Mouse (Mus musculus): Measurements from ENCODE around the gene G2e3. TPM values are rescaled to one million over a fixed set of nuclear protein-coding genes. Genes with fewer than 3 reads are reported as not detected.

G2e3 gene
- polyA plus RNA-seq (2016; fragmentation: Nextera tagmentation; extraction: Ambion mirVana): 53.7 and 59.4 TPM in 2 replicates

DNA sequence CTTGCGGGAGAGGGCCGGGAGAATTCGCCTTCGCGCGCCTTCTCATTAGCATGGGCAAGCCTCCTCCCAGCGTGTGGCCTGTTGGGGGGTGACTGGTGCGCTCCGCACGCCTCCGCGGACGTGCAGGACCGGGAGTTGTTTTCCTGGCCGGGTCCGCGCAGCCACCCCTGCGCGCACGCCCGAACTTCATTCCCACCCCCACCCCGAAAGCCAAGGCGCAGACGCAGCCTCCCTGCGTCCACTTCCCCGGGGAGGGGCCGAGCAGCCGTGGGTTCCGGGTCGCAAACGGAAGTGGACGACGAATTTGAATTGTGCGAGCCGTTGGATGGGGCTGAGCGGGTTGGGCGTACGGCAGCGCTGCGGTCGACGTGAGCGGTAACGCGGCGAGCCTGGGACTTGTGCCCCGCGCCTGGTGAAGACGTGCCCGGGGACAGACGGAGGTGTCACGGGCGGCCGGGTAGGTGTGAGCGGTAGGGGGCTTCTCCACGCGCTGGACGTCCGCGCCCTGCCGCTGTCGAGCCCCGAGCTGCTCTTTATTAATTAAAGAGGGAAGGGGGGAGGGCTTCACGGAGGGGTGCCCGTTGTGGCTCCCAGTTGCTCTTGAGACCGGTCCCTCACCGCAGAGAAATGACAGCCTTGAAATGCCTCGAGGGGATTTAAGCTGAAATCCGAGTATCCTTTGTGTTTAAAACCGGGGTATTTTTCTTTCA lies at the start of gene G2e3:
Gene G2e3, plus strand, starts transcription at position 74 of the 710 bp plus-strand sequence.
- H3K4me2 ChIP-seq: peak within 1 kb of the TSS; percentile 61
- peak within 1 kb of the TSS; percentile 99 for H3K27ac ChIP-seq
- peaks cover 13% of the 10 kb centered on the region for H3K36me3 ChIP-seq (replicated peaks)
- peak; percentile 94 for ATAC-seq (ENCODE audit: low FRiP score)
- WGBS: under 1% methylated on average over 70 of the region's 70 CpGs
- peaks cover 21% of the 10 kb centered on the region for H3K4me1 ChIP-seq
- H3K9me3 ChIP-seq: no peaks in the 10 kb centered on the region
- H3K9ac ChIP-seq: peak within 1 kb of the TSS; percentile 82
- no peaks in the 10 kb centered on the region for H3K27me3 ChIP-seq
- H3K4me3 ChIP-seq (replicated peaks): peak within 1 kb of the TSS; percentile 78

DNA sequence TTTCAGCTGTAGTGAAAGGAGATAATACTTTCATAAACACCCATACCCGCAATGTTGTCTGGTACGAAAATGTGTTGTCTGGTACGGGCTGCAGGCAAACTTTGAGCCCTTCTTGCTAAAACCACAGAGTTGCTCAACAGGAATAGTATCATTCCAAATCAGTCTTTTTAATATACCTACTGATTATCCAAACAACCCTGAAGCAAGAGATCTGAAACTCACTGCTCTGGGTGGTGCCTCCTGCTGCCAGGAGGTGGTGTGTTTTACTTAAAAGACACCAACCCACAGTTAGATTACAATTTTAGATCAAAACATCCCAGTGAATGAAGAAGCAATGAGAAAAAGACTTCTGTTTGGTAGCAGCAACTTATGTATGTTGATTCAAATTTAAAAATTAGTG lies 24.3 kb upstream of the G2e3 start:
- 87% methylated on average over 3 of the region's 3 CpGs for WGBS
- ATAC-seq (ENCODE audit: low FRiP score): no peak
- no peak overlapping the region for H3K27ac ChIP-seq
- H3K27me3 ChIP-seq: no peaks in the 10 kb centered on the region
- H3K36me3 ChIP-seq (replicated peaks): no peaks in the 10 kb centered on the region
- no peaks in the 10 kb centered on the region for H3K9me3 ChIP-seq
- H3K9ac ChIP-seq: no peak overlapping the region
- H3K4me1 ChIP-seq: no peaks in the 10 kb centered on the region
- no peak overlapping the region for H3K4me3 ChIP-seq (replicated peaks)
- H3K4me2 ChIP-seq: no peak overlapping the region

DNA sequence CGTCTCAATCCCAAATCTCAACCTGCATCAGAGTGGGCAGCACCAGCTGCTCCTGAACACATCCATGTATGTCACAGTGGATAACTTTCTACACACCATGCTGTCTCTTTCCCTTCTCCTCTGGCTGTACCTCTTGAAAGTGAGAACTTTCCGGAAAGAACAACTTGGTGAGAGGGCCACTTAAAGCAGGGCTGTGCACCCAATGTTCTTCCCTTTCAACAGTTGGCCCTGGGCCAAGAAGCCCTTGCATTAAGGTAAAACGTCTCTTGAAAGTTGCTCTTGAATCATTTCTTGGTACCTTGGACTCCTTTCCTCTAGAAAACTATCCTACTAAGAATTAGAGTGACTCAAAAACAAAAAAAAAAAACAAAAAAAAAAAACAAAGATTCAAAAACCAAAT lies 21.0 kb upstream of the G2e3 start:
- 93% methylated on average over 3 of the region's 3 CpGs for WGBS
- Histone ChIP-seq H3K36me3 (replicated peaks) (no peaks in the 10 kb centered on the region), H3K4me3 (replicated peaks) (no peak overlapping the region), H3K27ac (no peak overlapping the region), H3K4me2 (no peak overlapping the region), H3K27me3 (no peaks in the 10 kb centered on the region), H3K9me3 (no peaks in the 10 kb centered on the region), H3K9ac (no peak overlapping the region), H3K4me1 (no peaks in the 10 kb centered on the region)
- ATAC-seq (ENCODE audit: low FRiP score): no peak

DNA sequence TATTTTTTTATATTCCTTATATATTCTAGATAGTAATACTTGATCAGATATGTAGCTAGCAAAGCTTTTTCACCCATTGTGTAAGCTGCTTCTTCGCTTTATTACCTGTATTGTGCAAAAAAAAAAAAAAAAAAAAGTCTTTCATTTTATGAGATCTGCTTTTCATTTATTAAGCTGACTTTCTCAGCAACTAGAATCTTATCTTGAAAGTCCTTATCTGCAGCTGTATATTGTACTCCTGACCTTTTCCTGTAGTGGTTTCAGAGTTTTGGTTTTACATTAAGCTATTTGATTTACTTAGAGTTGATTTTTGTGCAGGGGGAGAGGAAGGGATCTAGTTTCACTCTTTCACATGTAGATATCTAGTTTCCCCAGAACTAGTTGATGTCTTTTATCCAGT lies 10.8 kb upstream of the G2e3 start:
- Histone ChIP-seq H3K4me3 (replicated peaks) (no peak overlapping the region), H3K9ac (no peak overlapping the region), H3K4me1 (no peaks in the 10 kb centered on the region), H3K27me3 (no peaks in the 10 kb centered on the region), H3K36me3 (replicated peaks) (no peaks in the 10 kb centered on the region), H3K9me3 (no peaks in the 10 kb centered on the region), H3K4me2 (no peak overlapping the region), H3K27ac (no peak overlapping the region)
- no peak for ATAC-seq (ENCODE audit: low FRiP score)
- WGBS: 86% methylated on average over 1 of the region's 1 CpGs

DNA sequence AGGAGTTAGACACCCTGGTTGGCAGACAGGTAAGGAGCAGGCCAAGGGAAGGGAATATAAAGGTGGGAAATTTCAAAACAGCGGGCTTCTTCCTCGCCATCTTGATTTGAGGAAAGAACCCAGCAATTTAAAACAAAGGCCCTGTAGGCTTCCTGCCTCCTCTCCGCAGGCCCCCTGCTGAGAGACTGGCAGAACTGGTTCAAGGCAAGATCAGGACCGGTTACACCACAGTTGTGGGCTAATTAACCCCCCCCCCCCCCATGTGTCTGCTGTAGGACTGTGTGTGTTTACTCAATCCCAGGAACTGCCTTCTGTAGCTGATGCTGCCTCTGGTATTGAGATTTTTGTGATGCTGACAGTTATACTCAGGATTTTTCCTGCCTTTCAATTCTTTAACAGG lies 1.7 kb upstream of the G2e3 start:
- ATAC-seq (ENCODE audit: low FRiP score): no peak
- H3K36me3 ChIP-seq (replicated peaks): no peaks in the 10 kb centered on the region
- H3K4me1 ChIP-seq: peaks cover 21% of the 10 kb centered on the region
- no peaks in the 10 kb centered on the region for H3K27me3 ChIP-seq
- no peaks in the 10 kb centered on the region for H3K9me3 ChIP-seq
- no peak overlapping the region for H3K27ac ChIP-seq
- WGBS: 30% methylated on average over 4 of the region's 4 CpGs
- no peak overlapping the region for H3K9ac ChIP-seq
- H3K4me3 ChIP-seq (replicated peaks): no peak overlapping the region
- no peak overlapping the region for H3K4me2 ChIP-seq

DNA sequence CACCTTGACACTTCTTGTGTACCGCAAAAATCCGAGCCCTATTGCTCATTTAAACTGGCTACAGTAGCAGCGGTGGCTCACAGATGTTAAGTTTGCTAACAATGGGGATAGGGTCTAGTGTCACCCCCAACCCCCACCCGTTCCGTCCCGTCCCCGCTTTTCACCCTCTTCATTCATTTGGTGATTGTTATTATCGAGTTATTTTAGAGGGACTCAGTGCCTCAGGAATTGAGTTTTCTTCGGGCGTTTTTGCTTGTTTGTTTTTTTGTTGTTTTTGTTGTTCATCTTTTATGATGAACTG lies 787 bp downstream of the G2e3 start:
- peak overlapping the region; percentile 61 for H3K4me2 ChIP-seq
- H3K4me1 ChIP-seq: peaks cover 21% of the 10 kb centered on the region
- H3K9ac ChIP-seq: peak overlapping the region; percentile 82
- no peaks in the 10 kb centered on the region for H3K9me3 ChIP-seq
- peak overlapping the region; percentile 99 for H3K27ac ChIP-seq
- peak; percentile 42 for ATAC-seq (ENCODE audit: low FRiP score)
- H3K36me3 ChIP-seq (replicated peaks): peaks cover 18% of the 10 kb centered on the region
- no peaks in the 10 kb centered on the region for H3K27me3 ChIP-seq
- H3K4me3 ChIP-seq (replicated peaks): peak overlapping the region; percentile 78
- WGBS: under 1% methylated on average over 10 of the region's 10 CpGs

DNA sequence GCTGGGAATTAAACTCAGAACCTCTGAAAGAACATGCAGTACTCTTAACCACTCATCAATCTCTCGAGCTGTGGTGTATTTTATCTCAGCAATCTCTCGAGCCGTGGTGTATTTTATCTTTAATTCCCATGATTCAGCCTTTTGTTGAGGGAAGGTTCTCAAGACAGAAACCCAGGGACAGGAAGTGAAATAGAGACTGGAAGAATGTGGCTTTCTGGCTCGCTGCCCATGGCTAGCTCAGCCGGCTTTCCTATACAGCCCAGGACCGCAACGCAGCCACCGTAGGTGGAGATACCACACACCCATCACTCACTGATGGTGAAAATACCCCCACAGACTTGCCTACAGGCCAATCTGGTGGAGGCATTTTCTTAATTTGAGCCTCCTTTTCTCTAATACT lies 7.4 kb downstream of the G2e3 start:
- H3K27me3 ChIP-seq: no peaks in the 10 kb centered on the region
- H3K9me3 ChIP-seq: no peaks in the 10 kb centered on the region
- H3K4me3 ChIP-seq (replicated peaks): no peak overlapping the region
- H3K4me1 ChIP-seq: peaks cover 8% of the 10 kb centered on the region
- H3K9ac ChIP-seq: no peak overlapping the region
- H3K4me2 ChIP-seq: no peak overlapping the region
- WGBS: 90% methylated on average over 8 of the region's 8 CpGs
- H3K36me3 ChIP-seq (replicated peaks): peaks cover 73% of the 10 kb centered on the region
- no peak for ATAC-seq (ENCODE audit: low FRiP score)
- H3K27ac ChIP-seq: no peak overlapping the region

DNA sequence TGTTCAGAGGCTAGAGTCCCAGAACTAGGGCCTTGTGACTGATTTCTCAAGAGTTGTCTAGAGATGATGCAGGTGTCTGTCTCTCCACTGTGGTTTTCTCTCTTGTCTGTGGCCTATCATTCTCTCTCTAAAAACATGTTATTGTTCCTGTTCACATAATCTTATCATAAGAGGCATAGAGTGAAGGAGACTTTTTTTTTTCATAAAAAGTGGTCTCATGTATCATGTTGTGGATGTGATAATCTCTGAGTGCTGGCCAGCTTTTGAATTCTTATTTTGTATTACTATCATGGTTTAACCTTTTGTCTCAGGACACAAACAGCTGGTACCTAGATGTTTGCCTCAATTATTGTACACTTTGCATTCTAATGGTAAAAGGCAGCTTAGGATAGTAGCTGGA lies 13.4 kb downstream of the G2e3 start:
- Histone ChIP-seq H3K4me1 (no peaks in the 10 kb centered on the region), H3K27ac (no peak overlapping the region), H3K36me3 (replicated peaks) (peaks cover 77% of the 10 kb centered on the region), H3K27me3 (no peaks in the 10 kb centered on the region), H3K4me2 (no peak overlapping the region), H3K9me3 (no peaks in the 10 kb centered on the region), H3K4me3 (replicated peaks) (no peak overlapping the region), H3K9ac (no peak overlapping the region)
- no peak for ATAC-seq (ENCODE audit: low FRiP score)

DNA sequence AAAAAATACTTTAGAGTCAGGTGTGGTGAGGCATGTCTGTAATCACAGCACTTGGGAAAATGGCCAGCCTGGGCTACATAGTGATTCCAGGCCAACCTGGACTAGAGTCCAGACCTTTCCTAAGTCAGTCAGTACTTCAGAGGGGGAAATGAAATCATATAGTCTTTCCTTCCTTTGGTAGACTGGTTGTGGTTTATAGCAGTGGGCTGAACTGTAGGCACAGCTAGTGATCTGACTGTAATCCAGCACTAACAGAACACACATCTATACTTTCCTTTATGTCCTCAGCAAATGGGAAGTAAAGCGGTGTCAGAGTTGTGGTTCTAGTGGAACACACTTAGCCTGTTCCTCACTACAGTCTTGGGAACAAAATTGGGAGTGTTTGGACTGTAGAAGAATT lies 15.0 kb downstream of the G2e3 start:
- WGBS: 96% methylated on average over 1 of the region's 1 CpGs
- Histone ChIP-seq H3K36me3 (replicated peaks) (peaks cover 77% of the 10 kb centered on the region), H3K9ac (no peak overlapping the region), H3K27ac (no peak overlapping the region), H3K27me3 (no peaks in the 10 kb centered on the region), H3K4me1 (no peaks in the 10 kb centered on the region), H3K4me3 (replicated peaks) (no peak overlapping the region), H3K4me2 (no peak overlapping the region), H3K9me3 (no peaks in the 10 kb centered on the region)
- ATAC-seq (ENCODE audit: low FRiP score): no peak

DNA sequence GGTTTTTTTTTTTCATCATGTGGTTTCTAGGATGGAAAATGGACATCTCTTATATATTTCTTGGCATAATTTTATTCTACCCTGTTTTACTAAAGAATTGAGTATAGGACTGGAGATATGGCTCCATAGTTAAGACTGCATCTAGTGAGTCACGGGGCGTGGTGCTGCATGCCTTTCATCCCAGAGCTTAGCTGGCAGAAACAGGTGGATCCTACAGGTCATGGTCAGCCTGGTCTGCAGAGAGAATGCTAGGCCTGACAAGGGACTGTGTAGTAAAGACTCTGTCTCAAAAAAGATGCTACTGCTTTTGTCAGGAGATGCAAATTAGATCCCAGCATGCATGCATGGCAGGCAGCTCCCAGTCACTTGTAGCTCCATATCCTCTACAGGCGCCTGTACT lies 20.6 kb downstream of the G2e3 start:
- Histone ChIP-seq H3K9ac (no peak overlapping the region), H3K27me3 (no peaks in the 10 kb centered on the region), H3K36me3 (replicated peaks) (peaks cover 61% of the 10 kb centered on the region), H3K27ac (no peak overlapping the region), H3K4me1 (no peaks in the 10 kb centered on the region), H3K4me2 (no peak overlapping the region), H3K4me3 (replicated peaks) (no peak overlapping the region), H3K9me3 (no peaks in the 10 kb centered on the region)
- 96% methylated on average over 3 of the region's 3 CpGs for WGBS
- ATAC-seq (ENCODE audit: low FRiP score): no peak

DNA sequence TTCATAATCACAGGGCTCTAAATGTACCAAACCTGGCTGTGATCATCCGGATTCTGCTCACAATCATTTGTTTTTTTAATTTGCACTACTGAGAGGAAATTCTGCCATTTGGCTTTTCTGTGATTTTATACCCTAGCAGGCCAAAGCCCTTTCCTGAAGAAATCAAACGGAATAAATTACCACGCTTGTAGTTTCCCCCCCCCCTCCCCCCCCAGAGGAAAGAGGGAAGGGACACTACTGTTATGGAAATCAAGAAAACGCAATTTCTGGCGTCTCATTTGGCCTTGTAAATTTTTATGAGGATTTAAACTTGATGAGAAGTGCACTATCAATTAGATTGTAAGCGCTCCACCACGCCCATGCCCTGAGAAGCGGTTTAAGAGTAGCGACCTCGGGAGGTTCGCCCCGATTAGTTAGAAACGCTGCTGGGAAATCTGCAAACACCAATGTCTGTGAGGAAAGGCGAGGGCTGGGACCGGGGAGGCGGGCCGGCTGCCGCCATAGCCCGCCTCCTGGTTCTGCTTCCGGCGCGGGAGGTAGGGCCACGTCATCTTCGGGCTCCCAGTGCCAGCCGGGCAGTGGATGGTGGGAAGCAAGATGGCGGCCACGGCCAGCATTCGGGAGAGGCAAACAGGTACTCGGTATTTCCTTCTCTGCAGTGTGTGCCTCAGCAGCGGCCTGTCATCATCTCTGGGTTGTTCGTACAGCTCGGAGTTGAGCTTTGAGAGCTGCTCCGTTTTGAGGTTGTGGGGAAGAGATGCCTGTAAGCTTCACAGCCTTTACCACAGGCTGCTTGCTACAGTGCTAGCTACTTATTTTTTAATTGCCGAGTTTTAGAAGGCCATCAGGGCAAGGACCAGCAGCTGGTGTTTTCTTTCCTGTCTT lies 29.4 kb downstream of the G2e3 start, which contains the start of gene Scfd1:
Gene Scfd1, plus strand, starts transcription at position 508 of the 885 bp plus-strand sequence.
- Histone ChIP-seq H3K27ac (peak within 1 kb of the TSS; percentile 86), H3K9ac (peak within 1 kb of the TSS; percentile 68), H3K36me3 (replicated peaks) (peaks cover 22% of the 10 kb centered on the region), H3K4me1 (no peaks in the 10 kb centered on the region; the same call in 1 of the 2 replicates), H3K4me3 (replicated peaks) (peak within 1 kb of the TSS; percentile 68), H3K9me3 (no peaks in the 10 kb centered on the region), H3K27me3 (no peaks in the 10 kb centered on the region), H3K4me2 (peak within 1 kb of the TSS; percentile 59)
- peak; percentile 100 for ATAC-seq (ENCODE audit: low FRiP score)
- 2% methylated on average over 34 of the region's 34 CpGs for WGBS

DNA sequence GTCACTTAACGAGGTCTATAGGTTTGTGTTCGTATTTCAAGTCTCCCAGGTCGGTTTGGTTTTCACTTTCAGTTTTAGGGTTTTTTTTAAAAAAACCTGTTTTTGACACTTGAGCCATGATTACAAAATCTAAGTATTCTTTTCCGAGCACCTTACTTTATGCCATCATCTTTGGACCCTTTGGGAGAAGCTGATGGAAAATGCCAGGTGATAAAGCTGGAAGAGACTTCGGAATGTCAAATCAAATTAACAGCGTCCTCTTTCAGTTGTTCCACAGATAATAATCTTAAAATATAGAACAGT lies 30.0 kb downstream of the G2e3 start:
- H3K9me3 ChIP-seq: no peaks in the 10 kb centered on the region
- H3K27me3 ChIP-seq: no peaks in the 10 kb centered on the region
- peak overlapping the region; percentile 59 for H3K4me2 ChIP-seq
- ATAC-seq (ENCODE audit: low FRiP score): no peak
- WGBS: 23% methylated on average over 6 of the region's 6 CpGs
- H3K36me3 ChIP-seq (replicated peaks): peaks cover 20% of the 10 kb centered on the region
- peak overlapping the region; percentile 86; the same call in 1 of the 2 replicates for H3K27ac ChIP-seq
- peak overlapping the region; percentile 68 for H3K9ac ChIP-seq
- peak overlapping the region; percentile 68 for H3K4me3 ChIP-seq (replicated peaks)
- H3K4me1 ChIP-seq: no peaks in the 10 kb centered on the region; the same call in 1 of the 2 replicates

DNA sequence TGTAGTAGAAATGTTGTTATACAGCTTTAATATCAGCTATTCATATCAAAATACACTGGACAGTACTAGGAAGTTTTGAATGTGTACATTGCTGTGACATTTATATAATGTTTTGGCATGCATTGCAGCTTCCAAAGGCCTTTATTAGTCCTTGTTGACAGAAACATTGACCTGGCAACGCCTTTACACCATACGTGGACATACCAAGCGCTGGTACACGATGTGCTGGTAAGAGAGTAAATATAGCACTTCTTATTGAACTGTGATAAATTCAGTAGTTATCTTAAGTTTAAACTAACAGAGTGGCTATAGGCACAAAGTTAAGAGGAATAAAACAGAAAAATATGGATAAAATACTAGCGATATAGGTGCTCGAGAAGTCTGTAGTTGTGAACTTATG lies 52.0 kb downstream of the G2e3 start:
- Histone ChIP-seq H3K27ac (no peak overlapping the region), H3K4me2 (no peak overlapping the region), H3K4me3 (replicated peaks) (no peak overlapping the region), H3K4me1 (no peaks in the 10 kb centered on the region), H3K27me3 (no peaks in the 10 kb centered on the region), H3K36me3 (replicated peaks) (peaks cover 40% of the 10 kb centered on the region), H3K9ac (no peak overlapping the region), H3K9me3 (no peaks in the 10 kb centered on the region)
- no peak for ATAC-seq (ENCODE audit: low FRiP score)
- 95% methylated on average over 6 of the region's 6 CpGs for WGBS

All from forebrain, embryonic 12.5 days (tissue).